In the genomic region with DNA sequence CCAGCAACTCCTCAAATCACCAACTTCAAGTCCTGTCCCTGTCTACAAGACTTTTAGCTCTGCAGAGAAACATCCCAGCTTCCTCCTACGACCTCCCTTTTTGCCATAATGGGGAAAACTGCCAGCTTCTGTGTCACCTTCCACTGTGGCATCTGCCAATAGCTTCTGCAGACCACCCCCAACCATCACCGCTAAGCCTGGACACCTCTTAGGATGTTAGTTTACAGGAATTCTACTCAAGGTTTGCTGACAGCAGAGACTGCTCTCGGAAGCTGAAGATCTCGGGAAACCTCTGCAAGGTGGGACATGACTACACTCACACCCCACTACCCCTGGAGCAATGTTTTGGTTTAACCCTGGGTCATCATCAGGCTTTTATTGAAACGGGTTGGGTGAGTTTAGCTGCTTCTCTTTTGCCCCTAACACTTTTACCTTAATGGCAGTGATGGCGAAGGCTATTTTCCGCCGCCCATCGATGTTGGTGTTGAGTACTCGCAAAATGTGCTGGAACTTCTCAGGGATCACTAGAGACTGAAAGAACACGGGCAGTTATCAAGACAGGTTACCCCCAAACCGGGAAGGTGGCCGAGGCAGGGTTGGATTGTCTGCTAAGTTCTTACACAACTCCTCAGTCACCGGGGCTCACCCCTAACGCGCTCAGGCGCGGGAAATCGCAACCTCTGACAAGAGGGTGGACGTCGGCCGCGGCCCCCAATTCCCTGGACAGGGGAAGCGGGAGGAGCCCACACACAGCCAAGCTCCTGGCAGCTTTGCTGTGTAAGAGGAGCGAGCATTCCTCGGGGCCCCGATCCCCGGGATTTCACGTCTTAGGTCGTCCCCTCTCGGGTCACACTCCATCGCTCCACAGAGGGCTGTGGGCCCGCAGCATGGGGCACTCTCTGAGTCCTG, we compare ENCODE assay signal across 8 mouse cellular contexts. TPM values are rescaled to one million over a fixed set of nuclear protein-coding genes. Genes with fewer than 3 reads are reported as not detected.
DNase-seq lines count a peak whose midpoint lies in the region; ATAC-seq and TF ChIP-seq lines count a peak whose summit lies in the region.

No protein-coding gene starts in this region.

- peaks cover 16% of the 10 kb centered on the region for H3K36me3 ChIP-seq in neural tube, embryonic 11.5 days (ENCODE audit: control insufficient read depth, insufficient read depth, low read length)
- peaks cover 38% of the 10 kb centered on the region for H3K36me3 ChIP-seq in heart, embryonic 16.5 days (ENCODE audit: control insufficient read depth, insufficient read depth)
- H3K36me3 ChIP-seq in liver, embryonic 12.5 days, result peaks cover 65% of the 10 kb centered on the region
- peaks cover 16% of the 10 kb centered on the region for H3K36me3 ChIP-seq in stomach, postnatal 0 days (ENCODE audit: control insufficient read depth, insufficient read depth, low read length)

- TF ChIP-seq EP300 in stomach, postnatal 0 days (optimal IDR thresholded peaks at IDR 0.05), result no peak

- TF ChIP-seq CTCF in stomach, postnatal 0 days (IDR thresholded peaks at IDR 0.05; ENCODE audit: low read depth), result no peak

- peak; percentile 55 for DNase-seq in cerebellum, adult 9-10 months
- no peak for DNase-seq in cerebellum, postnatal 14 days
- no peak for DNase-seq in neural tube, embryonic 11.5 days (ENCODE audit: low spot score)
- no peak for DNase-seq in neural tube, embryonic 10.5 days (ENCODE audit: extremely low spot score, low spot score)
- no peak for DNase-seq in stomach, postnatal 0 days (ENCODE audit: low spot score)
- no peak for DNase-seq in B cell, adult 2 months

- H3K27me3 ChIP-seq in neural tube, embryonic 11.5 days (ENCODE audit: control insufficient read depth, insufficient read depth, low read length), result no peaks in the 10 kb centered on the region
- no peaks in the 10 kb centered on the region for H3K27me3 ChIP-seq in heart, embryonic 16.5 days (ENCODE audit: control insufficient read depth, insufficient read depth, low read length)
- no peaks in the 10 kb centered on the region for H3K27me3 ChIP-seq in liver, embryonic 12.5 days (replicated peaks)
- H3K27me3 ChIP-seq in stomach, postnatal 0 days (ENCODE audit: control insufficient read depth, insufficient read depth, low read length), result no peaks in the 10 kb centered on the region

- no peak for ATAC-seq in neural tube, embryonic 11.5 days (ENCODE audit: insufficient read depth, low FRiP score, low TSS enrichment)
- peak; percentile 15 for ATAC-seq in heart, embryonic 16.5 days (replicated peaks; ENCODE audit: extremely low read depth, insufficient read depth, low FRiP score)
- ATAC-seq in liver, embryonic 12.5 days, result no peak
- ATAC-seq in stomach, postnatal 0 days (ENCODE audit: low FRiP score, low TSS enrichment), result peak; percentile 14

- H3K4me3 ChIP-seq in neural tube, embryonic 11.5 days (ENCODE audit: low read depth, low read length), result peak overlapping the region; percentile 85
- H3K4me3 ChIP-seq in heart, embryonic 16.5 days (ENCODE audit: low read length), result peak overlapping the region; percentile 99
- H3K4me3 ChIP-seq in liver, embryonic 12.5 days, result peak overlapping the region; percentile 80
- peak overlapping the region; percentile 56 for H3K4me3 ChIP-seq in stomach, postnatal 0 days (ENCODE audit: low read depth, low read length)

- H3K9ac ChIP-seq in neural tube, embryonic 11.5 days (ENCODE audit: low read length), result peak overlapping the region; percentile 99
- H3K9ac ChIP-seq in heart, embryonic 16.5 days (ENCODE audit: low read length), result peak overlapping the region; percentile 99
- peak overlapping the region; percentile 84 for H3K9ac ChIP-seq in liver, embryonic 12.5 days
- peak overlapping the region; percentile 95 for H3K9ac ChIP-seq in stomach, postnatal 0 days (ENCODE audit: low read length)

- H3K4me2 ChIP-seq in neural tube, embryonic 11.5 days (ENCODE audit: low read depth), result peak overlapping the region; percentile 99
- H3K4me2 ChIP-seq in heart, embryonic 16.5 days (ENCODE audit: low read depth, low read length), result peak overlapping the region; percentile 92
- H3K4me2 ChIP-seq in liver, embryonic 12.5 days, result peak overlapping the region; percentile 90
- peak overlapping the region; percentile 79 for H3K4me2 ChIP-seq in stomach, postnatal 0 days (replicated peaks; ENCODE audit: low read depth)

- H3K4me1 ChIP-seq in neural tube, embryonic 11.5 days (ENCODE audit: control insufficient read depth, insufficient read depth, low read length), result peaks cover 43% of the 10 kb centered on the region
- peaks cover 48% of the 10 kb centered on the region for H3K4me1 ChIP-seq in heart, embryonic 16.5 days (ENCODE audit: control insufficient read depth, insufficient read depth, low read length)
- peaks cover 64% of the 10 kb centered on the region for H3K4me1 ChIP-seq in liver, embryonic 12.5 days
- peaks cover 6% of the 10 kb centered on the region for H3K4me1 ChIP-seq in stomach, postnatal 0 days (replicated peaks; ENCODE audit: control insufficient read depth, insufficient read depth)

- H3K27ac ChIP-seq in neural tube, embryonic 11.5 days (ENCODE audit: low read depth, low read length), result peak overlapping the region; percentile 86
- peak overlapping the region; percentile 91 for H3K27ac ChIP-seq in heart, embryonic 16.5 days (ENCODE audit: low read length)
- peak overlapping the region; percentile 92 for H3K27ac ChIP-seq in liver, embryonic 12.5 days
- H3K27ac ChIP-seq in stomach, postnatal 0 days (replicated peaks), result peak overlapping the region; percentile 86

- H3K9me3 ChIP-seq in neural tube, embryonic 11.5 days (ENCODE audit: control insufficient read depth, low read length), result no peaks in the 10 kb centered on the region
- H3K9me3 ChIP-seq in heart, embryonic 16.5 days (replicated peaks; ENCODE audit: control insufficient read depth, low read length), result no peaks in the 10 kb centered on the region
- H3K9me3 ChIP-seq in liver, embryonic 12.5 days (replicated peaks), result no peaks in the 10 kb centered on the region
- H3K9me3 ChIP-seq in stomach, postnatal 0 days (ENCODE audit: control insufficient read depth, low read length), result no peaks in the 10 kb centered on the region

- WGBS in neural tube, embryonic 11.5 days, result 2% methylated on average over 33 of the region's 33 CpGs
- under 1% methylated on average over 33 of the region's 33 CpGs for WGBS in heart, embryonic 16.5 days
- under 1% methylated on average over 33 of the region's 33 CpGs for WGBS in liver, embryonic 12.5 days (ENCODE audit: insufficient replicate concordance)
- under 1% methylated on average over 32 of the region's 33 CpGs for WGBS in stomach, postnatal 0 days

RNA-seq across cellular contexts. Expression of gene Vps52, which starts 0.7 kb away (rescaled TPM):
- polyA plus RNA-seq in neural tube, embryonic 11.5 days (2014; fragmentation: Nextera tagmentation; extraction: Ambion mirVana), result 40.7 and 43.8 TPM in 2 replicates
- 39.7 and 42.5 TPM in 2 replicates for polyA plus RNA-seq in heart, embryonic 16.5 days (2015; fragmentation: Nextera tagmentation; extraction: Ambion mirVana)
- 41.1 and 43.5 TPM in 2 replicates for polyA plus RNA-seq in liver, embryonic 12.5 days (2016; fragmentation: Nextera tagmentation; extraction: Ambion mirVana)
- 24.7 and 26.3 TPM in 2 replicates for polyA plus RNA-seq in stomach, postnatal 0 days (2015; fragmentation: Nextera tagmentation; extraction: Ambion mirVana)

RNA-seq across cellular contexts. Expression of gene Rps18, which starts 0.9 kb away (rescaled TPM):
- 1,341 and 1,360 TPM in 2 replicates for polyA plus RNA-seq in neural tube, embryonic 11.5 days (2014; fragmentation: Nextera tagmentation; extraction: Ambion mirVana)
- 873 and 901 TPM in 2 replicates for polyA plus RNA-seq in heart, embryonic 16.5 days (2015; fragmentation: Nextera tagmentation; extraction: Ambion mirVana)
- 1,396 and 1,433 TPM in 2 replicates for polyA plus RNA-seq in liver, embryonic 12.5 days (2016; fragmentation: Nextera tagmentation; extraction: Ambion mirVana)
- 1,740 and 1,781 TPM in 2 replicates for polyA plus RNA-seq in stomach, postnatal 0 days (2015; fragmentation: Nextera tagmentation; extraction: Ambion mirVana)

RNA-seq across cellular contexts. Expression of gene B3galt4, which starts 3.6 kb away (rescaled TPM):
- 4.4 and 4.9 TPM in 2 replicates for polyA plus RNA-seq in neural tube, embryonic 11.5 days (2014; fragmentation: Nextera tagmentation; extraction: Ambion mirVana)
- 5.7 and 5.8 TPM in 2 replicates for polyA plus RNA-seq in heart, embryonic 16.5 days (2015; fragmentation: Nextera tagmentation; extraction: Ambion mirVana)
- 2.1 and 2.6 TPM in 2 replicates for polyA plus RNA-seq in liver, embryonic 12.5 days (2016; fragmentation: Nextera tagmentation; extraction: Ambion mirVana)
- 15.0 and 15.2 TPM in 2 replicates for polyA plus RNA-seq in stomach, postnatal 0 days (2015; fragmentation: Nextera tagmentation; extraction: Ambion mirVana)

RNA-seq across cellular contexts. Expression of gene Wdr46, which starts 14.4 kb away (rescaled TPM):
- 29.5 and 33.4 TPM in 2 replicates for polyA plus RNA-seq in neural tube, embryonic 11.5 days (2014; fragmentation: Nextera tagmentation; extraction: Ambion mirVana)
- 19.3 and 20.5 TPM in 2 replicates for polyA plus RNA-seq in heart, embryonic 16.5 days (2015; fragmentation: Nextera tagmentation; extraction: Ambion mirVana)
- 49.4 and 52.7 TPM in 2 replicates for polyA plus RNA-seq in liver, embryonic 12.5 days (2016; fragmentation: Nextera tagmentation; extraction: Ambion mirVana)
- 17.1 and 20.2 TPM in 2 replicates for polyA plus RNA-seq in stomach, postnatal 0 days (2015; fragmentation: Nextera tagmentation; extraction: Ambion mirVana)

RNA-seq across cellular contexts. Expression of gene Pfdn6, which starts 14.8 kb away (rescaled TPM):
- polyA plus RNA-seq in neural tube, embryonic 11.5 days (2014; fragmentation: Nextera tagmentation; extraction: Ambion mirVana), result 190 and 195 TPM in 2 replicates
- polyA plus RNA-seq in heart, embryonic 16.5 days (2015; fragmentation: Nextera tagmentation; extraction: Ambion mirVana), result 125 and 133 TPM in 2 replicates
- 164 and 177 TPM in 2 replicates for polyA plus RNA-seq in liver, embryonic 12.5 days (2016; fragmentation: Nextera tagmentation; extraction: Ambion mirVana)
- 92.7 and 96.8 TPM in 2 replicates for polyA plus RNA-seq in stomach, postnatal 0 days (2015; fragmentation: Nextera tagmentation; extraction: Ambion mirVana)

Comparison
In these comparisons a context has a peak if more than half of its experiments do, and no peak if none do; other contexts are left out.
1. ATAC-seq: peak in heart, embryonic 16.5 days (single experiment) and stomach, postnatal 0 days (single experiment); none in neural tube, embryonic 11.5 days (single experiment) and liver, embryonic 12.5 days (single experiment).
2. Peak in every context shown above with its lines, with median percentiles within 50 percentile points of each other: H3K27ac ChIP-seq, H3K4me2 ChIP-seq, H3K4me3 ChIP-seq and H3K9ac ChIP-seq.